Mouse (Mus musculus) testis, adult 2 months (tissue): ENCODE measurements at regions not wholly inside any gene's neighbourhood (a gene's known extent, or its start where the extent isn't known, plus 50 kb on each side); places are given as distances from the start of the nearest gene placed in this dataset.

Source experiments
- H3K27ac ChIP-seq: fragments of 200-500 bp; 2 replicates; pipeline ENCODE4 v1.5.1; 2012; ENCODE audit warnings: low read depth, low read length; ENCODE audit not compliant: control insufficient read depth, insufficient read depth
- H3K27me3 ChIP-seq: fragments of 200-500 bp; 2 replicates; pipeline ENCODE4 v1.6.1; 2012; ENCODE audit warnings: mild to moderate bottlenecking, low read length, moderate library complexity; ENCODE audit not compliant: control insufficient read depth, insufficient read depth
- H3K36me3 ChIP-seq: fragments of 200-500 bp; 2 replicates; pipeline ENCODE4 v1.6.1; 2012; ENCODE audit warnings: mild to moderate bottlenecking, low read length; ENCODE audit not compliant: control insufficient read depth, insufficient read depth
- H3K4me1 ChIP-seq: fragments of 200-500 bp; 2 replicates; pipeline ENCODE4 v1.6.1; 2012; ENCODE audit warnings: low read length; ENCODE audit not compliant: control insufficient read depth, insufficient read depth
- H3K4me3 ChIP-seq: fragments of 200-500 bp; 2 replicates; pipeline ENCODE4 v1.5.1; 2012; ENCODE audit warnings: low read depth, mild to moderate bottlenecking, low read length, moderate library complexity, mixed read lengths; ENCODE audit not compliant: control insufficient read depth
- CTCF ChIP-seq: fragments of 200-500 bp; IDR thresholded peaks from 2 replicates; pipeline ENCODE4 v1.5.1; 2012; ENCODE audit warnings: low read depth, mild to moderate bottlenecking, inconsistent platforms, low read length, moderate library complexity; ENCODE audit not compliant: control insufficient read depth, insufficient read depth, insufficient replicate concordance
- POLR2A ChIP-seq: fragments of 200-500 bp; IDR thresholded peaks from 2 replicates; pipeline ENCODE4 v1.6.1; 2012; ENCODE audit warnings: low read depth, mild to moderate bottlenecking, inconsistent platforms, low read length, moderate library complexity; ENCODE audit not compliant: control insufficient read depth

DNA sequence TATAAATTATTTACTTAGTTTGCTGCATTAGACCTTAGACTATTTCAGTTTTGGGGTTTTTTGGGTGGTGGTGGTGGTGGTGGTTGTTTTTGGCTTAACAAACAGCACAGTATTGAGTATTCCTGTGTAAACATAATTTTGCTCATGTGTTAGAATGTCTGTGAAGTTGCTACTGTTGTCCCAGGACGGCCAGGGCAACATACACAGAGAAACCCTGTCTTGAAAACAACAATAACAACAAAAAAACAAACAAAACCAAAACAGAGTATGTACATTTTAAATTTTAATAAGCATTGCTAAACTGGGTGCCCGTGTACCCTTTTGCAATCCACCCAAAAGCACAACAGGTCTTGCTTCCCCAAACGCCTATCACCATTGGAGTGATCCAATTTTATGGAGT is 51.8 kb upstream of the Exoc6 start:
- no peaks in the 10 kb centered on the region for H3K36me3 ChIP-seq
- no peaks in the 10 kb centered on the region for H3K4me1 ChIP-seq
- no peak for TF ChIP-seq POLR2A
- TF ChIP-seq CTCF, result no peak
- no peak overlapping the region for H3K4me3 ChIP-seq
- no peaks in the 10 kb centered on the region for H3K27me3 ChIP-seq
- no peak overlapping the region for H3K27ac ChIP-seq
